Mouse (Mus musculus): ENCODE results near the gene Klhl8. TPM values are rescaled to one million over a fixed set of nuclear protein-coding genes. Genes with fewer than 3 reads are reported as not detected.
A peak's percentile ranks its signal among the peaks of the same experiment; 100 is the strongest.

Gene Klhl8
- polyA plus RNA-seq, 1 experiment from 2014 or later, result 28.1 TPM

- no peak overlapping the region for H3K4me2 ChIP-seq (replicated peaks)
- no peak for ATAC-seq
- H3K9ac ChIP-seq (replicated peaks), result no peak overlapping the region
- H3K9me3 ChIP-seq, result no peaks in the 10 kb centered on the region
- H3K27me3 ChIP-seq, result peaks cover 4% of the 10 kb centered on the region; the same call in 1 of the 2 replicates
- no peaks in the 10 kb centered on the region for H3K36me3 ChIP-seq
- WGBS, result 71% methylated on average over 4 of the region's 4 CpGs
- no peak overlapping the region for H3K4me3 ChIP-seq (replicated peaks)
- peaks cover 16% of the 10 kb centered on the region for H3K4me1 ChIP-seq (replicated peaks)
- H3K27ac ChIP-seq, result no peak overlapping the region
Observed at GRCm38 (mm10) chr5:103913150-103913549, 2.1 kb upstream of the Klhl8 start.

GRCm38 (mm10) chr5:103911555-103911954 is 496 bp upstream of the Klhl8 start:
- Histone ChIP-seq H3K9ac (replicated peaks) (no peak overlapping the region), H3K4me2 (replicated peaks) (peak overlapping the region; percentile 19; the same call in 1 of the 2 replicates), H3K9me3 (no peaks in the 10 kb centered on the region), H3K27ac (no peak overlapping the region), H3K4me3 (replicated peaks) (no peak overlapping the region), H3K36me3 (no peaks in the 10 kb centered on the region), H3K27me3 (peaks cover 4% of the 10 kb centered on the region; the same call in 1 of the 2 replicates), H3K4me1 (replicated peaks) (peaks cover 12% of the 10 kb centered on the region)
- ATAC-seq, result peak; percentile 15
- WGBS, result 85% methylated on average over 5 of the region's 5 CpGs

- Histone ChIP-seq H3K4me3 (replicated peaks) (peak overlapping the region; percentile 83), H3K4me2 (replicated peaks) (peak overlapping the region; percentile 70), H3K4me1 (replicated peaks) (peaks cover 12% of the 10 kb centered on the region), H3K36me3 (no peaks in the 10 kb centered on the region), H3K27me3 (peaks cover 4% of the 10 kb centered on the region; the same call in 1 of the 2 replicates), H3K27ac (no peak overlapping the region), H3K9ac (replicated peaks) (peak overlapping the region; percentile 92; the same call in 1 of the 2 replicates), H3K9me3 (no peaks in the 10 kb centered on the region)
- ATAC-seq, result no peak
- WGBS, result 16% methylated on average over 8 of the region's 9 CpGs
Observed at GRCm38 (mm10) chr5:103910156-103910555, 903 bp downstream of the Klhl8 start.

- no peak overlapping the region for H3K4me2 ChIP-seq (replicated peaks)
- WGBS, result 83% methylated on average over 3 of the region's 3 CpGs
Observed at GRCm38 (mm10) chr5:103909466-103909865, 1.6 kb downstream of the Klhl8 start.

GRCm38 (mm10) chr5:103908851-103909250 is 2.2 kb downstream of the Klhl8 start:
- Histone ChIP-seq H3K9ac (replicated peaks) (no peak overlapping the region), H3K27ac (no peak overlapping the region), H3K9me3 (no peaks in the 10 kb centered on the region), H3K27me3 (peaks cover 4% of the 10 kb centered on the region; the same call in 1 of the 2 replicates), H3K4me2 (replicated peaks) (no peak overlapping the region), H3K4me1 (replicated peaks) (peaks cover 12% of the 10 kb centered on the region), H3K4me3 (replicated peaks) (no peak overlapping the region), H3K36me3 (no peaks in the 10 kb centered on the region)
- WGBS, result 51% methylated on average over 7 of the region's 7 CpGs
- ATAC-seq, result no peak

More at GRCm38 (mm10) chr5:103909466-103909865, 1.6 kb downstream of the Klhl8 start:
- peaks cover 4% of the 10 kb centered on the region; the same call in 1 of the 2 replicates for H3K27me3 ChIP-seq
- H3K9me3 ChIP-seq, result no peaks in the 10 kb centered on the region
- H3K36me3 ChIP-seq, result no peaks in the 10 kb centered on the region
- peaks cover 12% of the 10 kb centered on the region for H3K4me1 ChIP-seq (replicated peaks)
- no peak overlapping the region for H3K4me3 ChIP-seq (replicated peaks)
- ATAC-seq, result no peak
- no peak overlapping the region for H3K27ac ChIP-seq
- no peak overlapping the region for H3K9ac ChIP-seq (replicated peaks)

DNA sequence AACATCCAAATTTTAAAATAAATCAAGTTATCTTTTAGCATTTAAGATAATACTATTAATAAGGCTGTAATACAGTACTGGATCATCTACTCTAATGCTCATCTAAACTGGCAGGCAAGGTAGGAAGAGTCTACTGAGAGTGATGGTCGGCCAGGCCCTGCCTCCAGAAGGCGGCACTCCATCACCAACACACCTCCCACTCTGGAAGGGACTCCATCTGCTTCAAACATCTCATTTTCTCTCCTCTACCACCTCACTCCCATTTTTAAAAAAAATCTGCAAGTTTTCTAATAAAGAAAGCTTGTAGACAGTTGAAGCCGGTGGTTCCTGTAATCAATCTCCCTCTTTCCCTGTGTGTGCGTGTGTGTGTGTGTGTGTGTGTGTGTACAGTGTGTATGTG is 3.2 kb downstream of the Klhl8 start:
- H3K9me3 ChIP-seq, result no peaks in the 10 kb centered on the region
- H3K9ac ChIP-seq (replicated peaks), result no peak overlapping the region
- peaks cover 12% of the 10 kb centered on the region for H3K4me1 ChIP-seq (replicated peaks)
- H3K27ac ChIP-seq, result no peak overlapping the region
- no peak for ATAC-seq
- H3K27me3 ChIP-seq, result peaks cover 4% of the 10 kb centered on the region; the same call in 1 of the 2 replicates
- no peaks in the 10 kb centered on the region for H3K36me3 ChIP-seq
- H3K4me3 ChIP-seq (replicated peaks), result no peak overlapping the region
- H3K4me2 ChIP-seq (replicated peaks), result no peak overlapping the region
- 97% methylated on average over 4 of the region's 4 CpGs for WGBS

DNA sequence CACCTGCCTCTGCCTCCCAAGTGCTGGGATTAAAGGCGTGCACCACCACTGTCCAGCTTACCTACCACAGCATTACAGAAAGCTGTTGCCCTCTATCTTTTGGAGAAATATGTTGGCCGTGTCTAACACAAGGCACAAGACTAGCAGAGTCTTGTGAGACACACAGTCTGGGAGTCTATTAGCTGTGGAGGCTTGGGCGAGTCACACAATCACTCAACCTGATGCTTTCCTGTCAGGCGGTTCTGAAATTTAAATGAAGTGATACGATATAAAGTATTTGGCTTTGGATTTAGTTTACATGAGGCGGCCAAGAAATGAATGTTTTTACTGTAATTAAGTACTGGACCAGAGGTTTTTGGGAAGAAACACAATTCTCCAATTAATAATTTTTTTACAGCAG is 4.9 kb downstream of the Klhl8 start:
- no peak overlapping the region for H3K4me3 ChIP-seq (replicated peaks)
- H3K36me3 ChIP-seq, result no peaks in the 10 kb centered on the region
- H3K4me2 ChIP-seq (replicated peaks), result no peak overlapping the region
- H3K9ac ChIP-seq (replicated peaks), result no peak overlapping the region
- no peak for ATAC-seq
- H3K27ac ChIP-seq, result no peak overlapping the region
- no peaks in the 10 kb centered on the region for H3K9me3 ChIP-seq
- H3K4me1 ChIP-seq (replicated peaks), result peaks cover 12% of the 10 kb centered on the region
- 94% methylated on average over 6 of the region's 6 CpGs for whole genome bisulfite sequencing
- no peaks in the 10 kb centered on the region for H3K27me3 ChIP-seq

GRCm38 (mm10) chr5:103898310-103898709 is 12.7 kb downstream of the Klhl8 start:
- H3K9ac ChIP-seq (replicated peaks), result no peak overlapping the region
- no peaks in the 10 kb centered on the region for H3K27me3 ChIP-seq
- no peak for ATAC-seq
- no peaks in the 10 kb centered on the region for H3K9me3 ChIP-seq
- H3K4me1 ChIP-seq (replicated peaks), result peaks cover 6% of the 10 kb centered on the region
- no peaks in the 10 kb centered on the region for H3K36me3 ChIP-seq
- H3K4me3 ChIP-seq (replicated peaks), result no peak overlapping the region
- no peak overlapping the region for H3K27ac ChIP-seq
- 3% methylated on average over 1 of the region's 1 CpGs for WGBS
- H3K4me2 ChIP-seq (replicated peaks), result no peak overlapping the region

GRCm38 (mm10) chr5:103889766-103890165 is 21.3 kb downstream of the Klhl8 start:
- no peak overlapping the region for H3K4me3 ChIP-seq (replicated peaks)
- no peak overlapping the region for H3K27ac ChIP-seq
- H3K4me1 ChIP-seq (replicated peaks), result no peaks in the 10 kb centered on the region
- 79% methylated on average over 15 of the region's 15 CpGs for WGBS
- no peaks in the 10 kb centered on the region for H3K9me3 ChIP-seq
- no peak overlapping the region for H3K4me2 ChIP-seq (replicated peaks)
- ATAC-seq, result no peak
- H3K27me3 ChIP-seq, result no peaks in the 10 kb centered on the region
- peaks cover 7% of the 10 kb centered on the region; the same call in 1 of the 2 replicates for H3K36me3 ChIP-seq
- no peak overlapping the region for H3K9ac ChIP-seq (replicated peaks)

DNA sequence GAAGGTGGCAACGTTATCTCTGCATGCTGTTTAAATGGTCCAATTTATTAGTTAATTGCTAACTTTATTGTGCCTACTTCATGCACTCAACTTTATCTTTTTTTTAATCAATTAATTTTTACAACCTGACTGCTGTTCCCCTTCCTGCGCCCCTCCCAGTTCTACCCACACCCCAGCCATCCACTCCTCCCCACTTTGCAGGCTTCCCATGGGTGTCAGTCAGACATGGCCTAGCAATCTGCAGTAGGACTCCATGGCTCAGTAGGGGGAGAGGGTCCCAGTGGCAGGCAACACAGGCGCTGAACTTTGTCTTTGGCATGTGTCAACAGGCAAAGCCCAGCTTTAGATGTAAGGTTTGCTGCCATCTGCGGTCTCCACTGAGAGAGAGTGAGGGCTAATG is 47.3 kb downstream of the Klhl8 start:
- Histone ChIP-seq H3K4me2 (replicated peaks) (no peak overlapping the region), H3K36me3 (peaks cover 47% of the 10 kb centered on the region), H3K27ac (no peak overlapping the region), H3K9ac (replicated peaks) (no peak overlapping the region), H3K4me3 (replicated peaks) (no peak overlapping the region), H3K27me3 (no peaks in the 10 kb centered on the region), H3K9me3 (no peaks in the 10 kb centered on the region), H3K4me1 (replicated peaks) (no peaks in the 10 kb centered on the region)
- 95% methylated on average over 4 of the region's 4 CpGs for WGBS
- ATAC-seq, result no peak

DNA sequence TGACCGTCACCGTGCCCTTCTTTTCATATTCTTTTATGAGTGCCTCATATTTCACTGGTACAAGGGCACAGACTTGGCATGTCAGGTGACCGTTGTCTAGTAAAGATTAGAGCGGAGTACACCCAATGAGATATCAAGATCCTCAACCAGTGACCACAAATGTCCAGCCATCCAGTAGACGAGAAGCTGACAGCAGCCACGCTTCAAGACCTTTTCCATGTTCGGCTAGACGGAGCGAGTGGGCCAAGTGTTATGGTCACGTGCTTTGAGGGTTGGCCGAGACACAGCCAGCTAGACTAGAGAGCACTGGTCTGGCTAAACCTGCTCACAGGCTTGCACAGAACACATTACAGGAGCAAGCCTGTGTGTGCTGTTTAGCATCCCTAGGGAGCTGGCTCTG is 50.4 kb downstream of the Klhl8 start:
- H3K9ac ChIP-seq (replicated peaks), result no peak overlapping the region
- WGBS, result 95% methylated on average over 11 of the region's 11 CpGs
- no peak for ATAC-seq
- H3K27me3 ChIP-seq, result no peaks in the 10 kb centered on the region
- H3K4me3 ChIP-seq (replicated peaks), result no peak overlapping the region
- H3K36me3 ChIP-seq, result peaks cover 31% of the 10 kb centered on the region
- no peak overlapping the region for H3K4me2 ChIP-seq (replicated peaks)
- H3K4me1 ChIP-seq (replicated peaks), result no peaks in the 10 kb centered on the region
- H3K9me3 ChIP-seq, result no peaks in the 10 kb centered on the region
- no peak overlapping the region for H3K27ac ChIP-seq

DNA sequence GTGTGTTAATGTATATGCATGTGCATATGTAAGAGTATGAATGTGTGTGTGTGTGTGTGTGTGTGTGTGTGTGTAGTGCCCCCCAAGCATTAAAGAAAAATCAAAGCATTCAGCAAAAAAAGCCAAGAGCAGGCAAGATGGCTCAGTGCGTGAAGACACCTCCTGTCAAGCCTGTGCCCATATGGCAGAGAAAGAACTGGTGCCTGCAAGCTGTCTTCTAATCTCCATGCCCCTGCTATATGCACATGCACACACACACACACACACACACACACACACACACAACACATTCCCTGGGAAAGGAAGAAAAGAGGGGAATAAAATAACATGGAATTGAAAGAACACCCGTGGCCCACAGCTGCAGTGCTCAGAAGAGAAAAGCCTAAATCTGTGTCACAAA is 53.9 kb downstream of the Klhl8 start:
- Histone ChIP-seq H3K9me3 (no peaks in the 10 kb centered on the region), H3K36me3 (peaks cover 10% of the 10 kb centered on the region), H3K9ac (replicated peaks) (no peak overlapping the region), H3K4me2 (replicated peaks) (no peak overlapping the region), H3K4me3 (replicated peaks) (no peak overlapping the region), H3K4me1 (replicated peaks) (peaks cover 14% of the 10 kb centered on the region), H3K27ac (no peak overlapping the region), H3K27me3 (no peaks in the 10 kb centered on the region)
- WGBS, result 84% methylated on average over 2 of the region's 2 CpGs
- no peak for ATAC-seq
